Mouse (Mus musculus) erythroblast, adult 5-6 weeks (primary cell): ENCODE measurements around the gene Brf1. TPM values are rescaled to one million over a fixed set of nuclear protein-coding genes. Genes with fewer than 3 reads are reported as not detected.

ENCODE experiments used
- ATAC-seq: replicated peaks from 2 replicates; pipeline ENCODE4 v1.8.0; 2016; ENCODE audit warnings: moderate number of reproducible peaks, mild to moderate bottlenecking, moderate TSS enrichment, inconsistent platforms; ENCODE audit not compliant: poor library complexity, low FRiP score, severe bottlenecking
- total RNA-seq, 2 experiments: library from RNA; stranded (forward) in 1 of 2; stranded (reverse) in 1 of 2; fragments of 150-400 nt in 1 of 2; fragments of 200-764, 138-1000 nt in 1 of 2; gene quantifications; 2 replicates each; pipeline versions ENCODE4 v1.2.3 to v1.2.4; 2015 to 2017; ENCODE audit warnings: low replicate concordance in 2 of 2

Brf1 gene
- total RNA-seq, 2 experiments from 2014 or later: 14.6 to 35.9 TPM

- ATAC-seq: no peak
Observed at GRCm38 (mm10) chr12:113021488-113021887, 21.0 kb upstream of the Brf1 start.

- no peak for ATAC-seq
Observed at GRCm38 (mm10) chr12:113018763-113019162, 18.3 kb upstream of the Brf1 start.

GRCm38 (mm10) chr12:113017429-113017984, 17.0 kb upstream of the Brf1 start:
- no peak for ATAC-seq

GRCm38 (mm10) chr12:113016976-113017375, 16.5 kb upstream of the Brf1 start:
- ATAC-seq: no peak

- no peak for ATAC-seq
Observed at GRCm38 (mm10) chr12:113015956-113016355, 15.5 kb upstream of the Brf1 start.

GRCm38 (mm10) chr12:113014561-113015556, 14.4 kb upstream of the Brf1 start:
- peak; percentile 64 for ATAC-seq

- ATAC-seq: peak; percentile 76
Observed at GRCm38 (mm10) chr12:113013604-113014558, 13.4 kb upstream of the Brf1 start, which contains the start of gene Pacs2. TSS of gene Pacs2 (plus strand) at chr12:113014508.

- no peak for ATAC-seq
Observed at GRCm38 (mm10) chr12:113013021-113013491, 12.6 kb upstream of the Brf1 start.

GRCm38 (mm10) chr12:113012443-113012842, 11.9 kb upstream of the Brf1 start:
- no peak for ATAC-seq

- no peak for ATAC-seq
Observed at GRCm38 (mm10) chr12:113011702-113012360, 11.3 kb upstream of the Brf1 start.

GRCm38 (mm10) chr12:113004993-113005392, 4.5 kb upstream of the Brf1 start:
- no peak for ATAC-seq

GRCm38 (mm10) chr12:113004011-113004410, 3.5 kb upstream of the Brf1 start:
- ATAC-seq: no peak

GRCm38 (mm10) chr12:113002667-113003066, 2.2 kb upstream of the Brf1 start:
- ATAC-seq: no peak

GRCm38 (mm10) chr12:113001133-113001474, 600 bp upstream of the Brf1 start:
- ATAC-seq: no peak

GRCm38 (mm10) chr12:112999569-113000293, 773 bp downstream of the Brf1 start:
- ATAC-seq: peak; percentile 8; the same call in 1 of the 2 replicates

GRCm38 (mm10) chr12:112994153-112994552, 6.4 kb downstream of the Brf1 start:
- ATAC-seq: no peak

- 0 out of 2 replicates have a peak, but pooled peaks have one; percentile 8 for ATAC-seq
Observed at GRCm38 (mm10) chr12:112991444-112991843, 9.1 kb downstream of the Brf1 start.

GRCm38 (mm10) chr12:112990706-112991405, 9.6 kb downstream of the Brf1 start:
- no peak for ATAC-seq
